Mouse (Mus musculus) heart, postnatal 0 days (tissue): ENCODE measurements at regions not wholly inside any gene's neighbourhood (a gene's known extent, or its start where the extent isn't known, plus 50 kb on each side); places are given as distances from the start of the nearest gene placed in this dataset.

Experiments used
- ATAC-seq: fragments of 200-750 bp; cut with Nextera tagmentation; 2 replicates; pipeline ENCODE4 v1.8.0; 2017; ENCODE audit warnings: low read depth, moderate number of reproducible peaks, moderate library complexity; ENCODE audit not compliant: insufficient read depth
- DNase-seq: peaks from one replicate; pipeline ENCODE4 v3.0.0-alpha.2; 2016; ENCODE audit warnings: low spot score
- H3K27ac ChIP-seq: fragments of 300-500 bp; sonication (generic); 2 replicates; pipeline ENCODE4 v1.5.1; 2014; ENCODE audit warnings: low read depth, mild to moderate bottlenecking
- H3K27me3 ChIP-seq: fragments of 300-500 bp; sonication (generic); 2 replicates; pipeline ENCODE4 v1.6.1; 2014; ENCODE audit warnings: low read length, mixed read lengths; ENCODE audit not compliant: control insufficient read depth, insufficient read depth
- H3K36me3 ChIP-seq: fragments of 300-500 bp; sonication (generic); replicated peaks from 2 replicates; pipeline ENCODE4 v1.6.1; 2014; ENCODE audit warnings: low read length, mixed read lengths; ENCODE audit not compliant: control insufficient read depth, insufficient read depth
- H3K4me1 ChIP-seq: fragments of 300-500 bp; sonication (generic); 2 replicates; pipeline ENCODE4 v1.6.1; 2014; ENCODE audit warnings: antibody characterized with exemption; ENCODE audit not compliant: control insufficient read depth, insufficient read depth
- H3K4me2 ChIP-seq: fragments of 300-500 bp; sonication (generic); 2 replicates; pipeline ENCODE4 v1.6.1; 2014; ENCODE audit warnings: low read depth, mild to moderate bottlenecking, low read length, moderate library complexity
- H3K4me3 ChIP-seq: fragments of 300-500 bp; sonication (generic); 2 replicates; pipeline ENCODE4 v1.5.1; 2014; ENCODE audit warnings: low read depth, low read length
- H3K9ac ChIP-seq: fragments of 300-500 bp; sonication (generic); replicated peaks from 2 replicates; pipeline ENCODE4 v1.6.1; 2014; ENCODE audit warnings: low read depth, low read length, mixed read lengths
- H3K9me3 ChIP-seq: fragments of 300-500 bp; sonication (generic); replicated peaks from 2 replicates; pipeline ENCODE4 v1.6.1; 2016; ENCODE audit warnings: low read length; ENCODE audit not compliant: control insufficient read depth
- CTCF ChIP-seq: IDR thresholded peaks from 2 replicates; pipeline ENCODE4 v1.5.1; 2016; ENCODE audit warnings: antibody characterized with exemption, control low read depth, low read depth
- EP300 ChIP-seq: IDR thresholded peaks from 2 replicates; pipeline ENCODE4 v1.6.1; 2016; ENCODE audit warnings: antibody characterized with exemption, low read depth
- WGBS: fragments of 180-500 bp; shearing (Covaris S2); extraction: QIAGEN DNeasy Blood & Tissue Kit; methylation state at CpG from one replicate; pipeline ENCODE4 v1.1.7; 2014; 5-methylcytosine and 5-hydroxymethylcytosine counted together

GRCm38 (mm10) chr2:137224702-137225552 is 108.5 kb upstream of the Jag1 start:
- H3K9ac ChIP-seq = no peak overlapping the region
- no peak overlapping the region for H3K4me2 ChIP-seq
- H3K4me3 ChIP-seq = no peak overlapping the region
- no peaks in the 10 kb centered on the region for H3K36me3 ChIP-seq
- H3K9me3 ChIP-seq = no peaks in the 10 kb centered on the region
- no peak for DNase-seq
- no peak for ATAC-seq
- no peaks in the 10 kb centered on the region for H3K27me3 ChIP-seq
- TF ChIP-seq CTCF (no peak), EP300 (no peak)
- no peaks in the 10 kb centered on the region for H3K4me1 ChIP-seq
- H3K27ac ChIP-seq = no peak overlapping the region
- 77% methylated on average over 10 of the region's 10 CpGs for WGBS

- TF ChIP-seq CTCF (no peak), EP300 (no peak)
- no peak overlapping the region for H3K9ac ChIP-seq
- no peak for ATAC-seq
- no peaks in the 10 kb centered on the region for H3K36me3 ChIP-seq
- H3K27me3 ChIP-seq = no peaks in the 10 kb centered on the region
- H3K4me1 ChIP-seq = no peaks in the 10 kb centered on the region
- DNase-seq = no peak
- no peaks in the 10 kb centered on the region for H3K9me3 ChIP-seq
- H3K4me3 ChIP-seq = no peak overlapping the region
- no peak overlapping the region for H3K4me2 ChIP-seq
- 38% methylated on average over 7 of the region's 7 CpGs for WGBS
- no peak overlapping the region for H3K27ac ChIP-seq
Observed at GRCm38 (mm10) chr2:137215697-137216096, 99.3 kb upstream of the Jag1 start.

DNA sequence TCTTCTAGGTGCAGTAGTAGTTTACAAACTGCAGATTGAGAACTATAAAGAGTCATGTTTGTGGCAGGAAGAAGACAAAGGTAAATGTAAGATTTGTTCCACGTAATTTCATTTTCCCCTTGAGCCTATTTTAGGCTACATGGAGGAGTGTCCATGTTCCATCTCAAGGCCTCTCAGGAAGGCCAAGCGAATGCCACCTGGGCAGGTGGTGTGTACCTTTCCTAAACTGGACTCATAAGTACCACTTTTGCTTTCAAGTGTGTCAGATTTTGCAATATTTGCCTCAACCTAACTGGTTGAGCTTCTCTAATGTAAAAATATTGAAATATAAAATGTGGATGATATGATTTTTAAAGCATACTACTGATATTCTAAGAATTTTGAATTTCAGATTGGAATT is 91.4 kb upstream of the Jag1 start:
- H3K9ac ChIP-seq = no peak overlapping the region
- H3K27me3 ChIP-seq = no peaks in the 10 kb centered on the region
- no peak for DNase-seq
- no peak for ATAC-seq
- H3K4me1 ChIP-seq = no peaks in the 10 kb centered on the region
- no peak overlapping the region for H3K27ac ChIP-seq
- H3K4me3 ChIP-seq = no peak overlapping the region
- no peaks in the 10 kb centered on the region for H3K36me3 ChIP-seq
- H3K4me2 ChIP-seq = no peak overlapping the region
- TF ChIP-seq EP300 (no peak), CTCF (no peak)
- WGBS = 74% methylated on average over 2 of the region's 2 CpGs
- H3K9me3 ChIP-seq = no peaks in the 10 kb centered on the region

DNA sequence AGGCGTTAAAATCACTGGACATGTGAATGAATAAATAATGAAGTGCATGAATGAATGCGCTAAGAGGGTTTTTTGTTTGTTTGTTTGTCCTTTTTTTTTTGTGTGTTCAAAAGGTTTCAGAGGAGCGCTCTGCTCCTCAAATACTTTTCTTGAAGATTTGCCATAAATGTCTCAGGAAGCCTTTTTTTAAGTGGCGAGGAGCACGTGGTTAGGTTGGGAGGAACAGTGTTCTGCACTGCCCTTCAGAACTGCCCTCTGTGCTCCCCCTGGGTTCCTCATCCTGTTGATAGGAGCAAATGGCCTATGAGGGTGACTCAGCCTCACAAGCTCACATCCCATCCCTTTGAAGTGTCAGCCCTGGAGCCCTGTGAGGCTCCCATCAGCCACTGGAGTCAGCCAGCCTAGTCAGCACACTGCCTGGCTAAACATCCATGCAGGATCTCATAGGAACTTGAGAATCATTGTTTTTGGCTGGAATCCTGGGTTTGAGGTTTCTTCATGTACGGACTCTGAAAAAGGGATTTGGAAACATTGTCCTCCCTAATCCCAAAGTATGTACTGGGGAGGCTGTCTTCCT is 87.9 kb upstream of the Jag1 start:
- Histone ChIP-seq H3K27ac (no peak overlapping the region), H3K36me3 (no peaks in the 10 kb centered on the region), H3K9me3 (no peaks in the 10 kb centered on the region), H3K4me3 (no peak overlapping the region), H3K27me3 (no peaks in the 10 kb centered on the region), H3K4me1 (no peaks in the 10 kb centered on the region), H3K4me2 (no peak overlapping the region), H3K9ac (no peak overlapping the region)
- WGBS = 71% methylated on average over 6 of the region's 6 CpGs
- peak; percentile 62; the same call in 1 of the 2 replicates for ATAC-seq
- no peak for TF ChIP-seq EP300
- TF ChIP-seq CTCF = no peak
- peak; percentile 36 for DNase-seq

GRCm38 (mm10) chr2:137200101-137200500 is 83.7 kb upstream of the Jag1 start:
- 67% methylated on average over 4 of the region's 4 CpGs for WGBS
- no peak for ATAC-seq
- TF ChIP-seq CTCF = no peak
- TF ChIP-seq EP300 = no peak

More at GRCm38 (mm10) chr2:137200101-137200500, 83.7 kb upstream of the Jag1 start:
- DNase-seq = no peak
- Histone ChIP-seq H3K27me3 (no peaks in the 10 kb centered on the region), H3K9ac (no peak overlapping the region), H3K27ac (no peak overlapping the region), H3K36me3 (no peaks in the 10 kb centered on the region), H3K4me1 (no peaks in the 10 kb centered on the region), H3K4me2 (no peak overlapping the region), H3K9me3 (no peaks in the 10 kb centered on the region), H3K4me3 (no peak overlapping the region)
